Mouse (Mus musculus) MEL (cell line): ENCODE results near the gene Adgra1. TPM values are rescaled to one million over a fixed set of nuclear protein-coding genes. Genes with fewer than 3 reads are reported as not detected.

Experiments
- DNase-seq: peaks from one replicate; pipeline ENCODE4 v3.0.0; 2011; ENCODE audit warnings: low read depth, low spot score
- H3K27ac ChIP-seq: 2 replicates; pipeline ENCODE4 v1.5.1; 2012; ENCODE audit warnings: low read depth, mild to moderate bottlenecking, control low read depth, low read length, moderate library complexity; ENCODE audit not compliant: control insufficient read depth
- H3K27me3 ChIP-seq, 2 experiments: fragments of 150-350 bp in 1 of 2; sonication (generic) in 1 of 2; 2 replicates each; pipeline ENCODE4 v1.6.1; 2012; ENCODE audit warnings: low read length in 2 of 2, mild to moderate bottlenecking in 2 of 2, improper control_type of control experiment in 1 of 2, moderate library complexity in 1 of 2; ENCODE audit not compliant: insufficient read depth in 2 of 2, control insufficient read depth in 1 of 2
- H3K36me3 ChIP-seq, 2 experiments: 2 replicates each; pipeline ENCODE4 v1.6.1; 2012 to 2014; ENCODE audit warnings: low read length in 2 of 2, improper control_type of control experiment in 1 of 2, inconsistent platforms in 1 of 2, mild to moderate bottlenecking in 1 of 2; ENCODE audit not compliant: insufficient read depth in 2 of 2, control insufficient read depth in 1 of 2
- H3K4me1 ChIP-seq, 2 experiments: fragments of 150-350 bp in 1 of 2; sonication (generic) in 1 of 2; 2 replicates each; pipeline ENCODE4 v1.6.1; 2012; ENCODE audit warnings: low read length in 2 of 2, improper control_type of control experiment in 1 of 2, mild to moderate bottlenecking in 1 of 2; ENCODE audit not compliant: insufficient read depth in 2 of 2, control insufficient read depth in 1 of 2
- H3K4me3 ChIP-seq, 2 experiments: fragments of 150-350 bp in 1 of 2; sonication (generic) in 1 of 2; 2 replicates each; pipeline ENCODE4 v1.5.1; 2012; ENCODE audit warnings: low read depth in 2 of 2, low read length in 2 of 2, mild to moderate bottlenecking in 2 of 2, moderate library complexity in 2 of 2, control low read depth in 1 of 2, improper control_type of control experiment in 1 of 2; ENCODE audit not compliant: control insufficient read depth in 1 of 2, insufficient read depth in 1 of 2
- H3K79me2 ChIP-seq: 2 replicates; pipeline ENCODE4 v1.6.1; 2012; ENCODE audit warnings: mild to moderate bottlenecking, low read length, moderate library complexity; ENCODE audit not compliant: control insufficient read depth, poor library complexity, insufficient read depth
- H3K9ac ChIP-seq: 2 replicates; pipeline ENCODE4 v1.6.1; 2012; ENCODE audit warnings: low read depth, mild to moderate bottlenecking, control low read depth, low read length, moderate library complexity; ENCODE audit not compliant: control insufficient read depth, poor library complexity, severe bottlenecking
- H3K9me3 ChIP-seq: fragments of 150-350 bp; sonication (generic); replicated peaks from 2 replicates; pipeline ENCODE4 v1.6.1; 2012; ENCODE audit warnings: mild to moderate bottlenecking, low read length, improper control_type of control experiment, moderate library complexity; ENCODE audit not compliant: insufficient read depth
- BHLHE40 ChIP-seq: IDR thresholded peaks from 2 replicates; pipeline ENCODE4 v1.6.1; 2012; ENCODE audit warnings: low read depth, mild to moderate bottlenecking, inconsistent platforms, low read length, improper control_type of control experiment, borderline replicate concordance
- CHD1 ChIP-seq: IDR thresholded peaks from 2 replicates; pipeline ENCODE4 v1.6.1; 2012; ENCODE audit warnings: low read depth, mild to moderate bottlenecking, inconsistent platforms, low read length, improper control_type of control experiment
- CHD2 ChIP-seq: IDR thresholded peaks from 2 replicates; pipeline ENCODE4 v1.6.1; 2011; ENCODE audit warnings: low read length, improper control_type of control experiment
- CTCF ChIP-seq, 3 experiments: IDR thresholded peaks in 2 of 3; conservative IDR thresholded peaks in 1 of 3; 2 replicates each; pipeline ENCODE4 v1.5.1; 2011 to 2012; ENCODE audit warnings: low read length in 3 of 3, low read depth in 2 of 3, mild to moderate bottlenecking in 2 of 3, improper control_type of control experiment in 1 of 3, inconsistent platforms in 1 of 3, mixed read lengths in 1 of 3, moderate library complexity in 1 of 3; ENCODE audit not compliant: control insufficient read depth in 1 of 3, insufficient read depth in 1 of 3, poor library complexity in 1 of 3, severe bottlenecking in 1 of 3
- E2F4 ChIP-seq: IDR thresholded peaks from 2 replicates; pipeline ENCODE4 v1.6.1; 2011; ENCODE audit warnings: low read depth, low read length, improper control_type of control experiment, borderline replicate concordance
- ELF1 ChIP-seq: IDR thresholded peaks from 2 replicates; pipeline ENCODE4 v1.6.1; 2014; ENCODE audit warnings: low read depth, mild to moderate bottlenecking, inconsistent platforms, low read length, improper control_type of control experiment, moderate library complexity
- GATA1 ChIP-seq: IDR thresholded peaks from 2 replicates; pipeline ENCODE4 v1.6.1; 2011; ENCODE audit warnings: low read depth, low read length, improper control_type of control experiment
- HCFC1 ChIP-seq: IDR thresholded peaks from 2 replicates; pipeline ENCODE4 v1.6.1; 2012; ENCODE audit warnings: low read depth, mild to moderate bottlenecking, inconsistent platforms, low read length, improper control_type of control experiment, moderate library complexity
- JUND ChIP-seq: IDR thresholded peaks from 2 replicates; pipeline ENCODE4 v1.6.1; 2011; ENCODE audit warnings: low read depth, mild to moderate bottlenecking, improper control_type of control experiment, low read length
- KAT2A ChIP-seq: conservative IDR thresholded peaks from 2 replicates; pipeline ENCODE4 v1.6.1; 2012; ENCODE audit warnings: low read depth, low read length, improper control_type of control experiment, inconsistent platforms
- MAFK ChIP-seq: IDR thresholded peaks from 2 replicates; pipeline ENCODE4 v1.6.1; 2011; ENCODE audit warnings: low read depth, mild to moderate bottlenecking, low read length, improper control_type of control experiment, borderline replicate concordance
- MAX ChIP-seq: IDR thresholded peaks from 2 replicates; pipeline ENCODE4 v1.6.1; 2011; ENCODE audit warnings: low read length, improper control_type of control experiment
- MAZ ChIP-seq: IDR thresholded peaks from 2 replicates; pipeline ENCODE4 v1.6.1; 2012; ENCODE audit warnings: low read depth, mild to moderate bottlenecking, inconsistent platforms, low read length, improper control_type of control experiment
- MEF2A ChIP-seq: IDR thresholded peaks from 2 replicates; pipeline ENCODE4 v1.6.1; 2014; ENCODE audit warnings: low read depth, mild to moderate bottlenecking, inconsistent platforms, low read length, improper control_type of control experiment; ENCODE audit not compliant: poor library complexity, insufficient replicate concordance, severe bottlenecking; ENCODE audit errors: extremely low read depth
- MXI1 ChIP-seq: IDR thresholded peaks from 2 replicates; pipeline ENCODE4 v1.6.1; 2011; ENCODE audit warnings: mild to moderate bottlenecking, low read depth, low read length, improper control_type of control experiment
- MYB ChIP-seq: IDR thresholded peaks from 2 replicates; pipeline ENCODE4 v1.6.1; 2011; ENCODE audit warnings: mild to moderate bottlenecking, low read depth, low read length, improper control_type of control experiment
- MYC ChIP-seq: IDR thresholded peaks from 2 replicates; pipeline ENCODE4 v1.6.1; 2011; ENCODE audit warnings: low read depth, mild to moderate bottlenecking, low read length, improper control_type of control experiment, moderate library complexity
- POLR2AphosphoS5 ChIP-seq: IDR thresholded peaks from 2 replicates; pipeline ENCODE4 v1.6.1; 2012; ENCODE audit warnings: low read depth, borderline replicate concordance, mild to moderate bottlenecking, inconsistent platforms, low read length, moderate library complexity, mixed read lengths
- RAD21 ChIP-seq: IDR thresholded peaks from 2 replicates; pipeline ENCODE4 v1.6.1; 2011; ENCODE audit warnings: mild to moderate bottlenecking, low read depth, low read length, improper control_type of control experiment
- RCOR1 ChIP-seq: IDR thresholded peaks from 2 replicates; pipeline ENCODE4 v1.6.1; 2012; ENCODE audit warnings: low read depth, mild to moderate bottlenecking, inconsistent platforms, low read length, improper control_type of control experiment
- SIN3A ChIP-seq: IDR thresholded peaks from 2 replicates; pipeline ENCODE4 v1.6.1; 2012; ENCODE audit warnings: low read length, improper control_type of control experiment, inconsistent platforms
- SMC3 ChIP-seq: IDR thresholded peaks from 2 replicates; pipeline ENCODE4 v1.6.1; 2011; ENCODE audit warnings: low read depth, low read length, improper control_type of control experiment
- TAL1 ChIP-seq: IDR thresholded peaks from 2 replicates; pipeline ENCODE4 v1.6.1; 2012; ENCODE audit warnings: mild to moderate bottlenecking, inconsistent platforms, low read length, moderate library complexity, mixed read lengths
- TCF12 ChIP-seq: IDR thresholded peaks from 2 replicates; pipeline ENCODE4 v1.6.1; 2014; ENCODE audit warnings: low read depth, mild to moderate bottlenecking, inconsistent platforms, low read length, improper control_type of control experiment, moderate library complexity
- UBTF ChIP-seq: IDR thresholded peaks from 2 replicates; pipeline ENCODE4 v1.6.1; 2012; ENCODE audit warnings: low read depth, mild to moderate bottlenecking, inconsistent platforms, low read length, improper control_type of control experiment, moderate library complexity, borderline replicate concordance; ENCODE audit not compliant: insufficient read depth
- USF1 ChIP-seq: IDR thresholded peaks from 2 replicates; pipeline ENCODE4 v1.6.1; 2014; ENCODE audit warnings: low read depth, mild to moderate bottlenecking, inconsistent platforms, low read length, improper control_type of control experiment, moderate library complexity
- USF2 ChIP-seq, 2 experiments: IDR thresholded peaks; 2 replicates each; pipeline ENCODE4 v1.6.1; 2011 to 2012; ENCODE audit warnings: improper control_type of control experiment in 2 of 2, low read length in 2 of 2, borderline replicate concordance in 1 of 2, inconsistent platforms in 1 of 2, low read depth in 1 of 2, mild to moderate bottlenecking in 1 of 2; ENCODE audit not compliant: insufficient read depth in 1 of 2
- ZMIZ1 ChIP-seq: IDR thresholded peaks from 2 replicates; pipeline ENCODE4 v1.6.1; 2012; ENCODE audit warnings: low read depth, mild to moderate bottlenecking, inconsistent platforms, low read length, improper control_type of control experiment, moderate library complexity
- polyA plus RNA-seq, 2 experiments: library from polyadenylated mRNA; stranded (reverse) in 1 of 2; unstranded in 1 of 2; fragments of >175 nt in 1 of 2; fragments of >200 nt in 1 of 2; gene quantifications; 2 replicates each; pipeline versions ENCODE4 v1.2.1 to v1.2.4; 2012; ENCODE audit warnings: low replicate concordance in 2 of 2, low read depth in 1 of 2; ENCODE audit not compliant: insufficient read length in 2 of 2, insufficient read depth in 1 of 2, missing spikeins in 1 of 2
- total RNA-seq: library from RNA; depleted of rRNA; stranded (reverse); fragments of 300-350 nt; gene quantifications from 2 replicates; pipeline ENCODE4 v1.2.3, GENCODE M21; 2012

Gene Adgra1
- total and polyA plus RNA-seq, 3 experiments, result not detected

- Histone ChIP-seq H3K27me3 (no peaks in the 10 kb centered on the region), H3K9me3 (no peaks in the 10 kb centered on the region), H3K36me3 (no peaks in the 10 kb centered on the region), H3K27ac (no peak overlapping the region), H3K4me1 (no peaks in the 10 kb centered on the region), H3K79me2 (no peaks in the 10 kb centered on the region), H3K9ac (no peak overlapping the region), H3K4me3 (no peak overlapping the region)
- DNase-seq, result no peak
- TF ChIP-seq JUND, result no peak
- TF ChIP-seq USF2 (IDR thresholded peaks at IDR 0.05; ENCODE audit: borderline replicate concordance in 1 of 2, insufficient read depth in 1 of 2, low read depth in 1 of 2, low read length in 2 of 2), result no peak
- TF ChIP-seq POLR2AphosphoS5, result no peak
- no peak for TF ChIP-seq MYC
- TF ChIP-seq CHD2, result no peak
- TF ChIP-seq MAZ, result no peak
- TF ChIP-seq MAFK, result no peak
- no peak for TF ChIP-seq KAT2A
- TF ChIP-seq MAX, result no peak
- no peak for TF ChIP-seq SIN3A
- TF ChIP-seq ELF1, result no peak
- no peak for TF ChIP-seq USF1
- TF ChIP-seq BHLHE40, result no peak
- TF ChIP-seq MYB, result no peak
- TF ChIP-seq CTCF (IDR thresholded peaks at IDR 0.05 in 2 of 3, conservative IDR thresholded peaks at IDR 0.05 in 1 of 3; ENCODE audit: control insufficient read depth in 1 of 3, insufficient read depth in 1 of 3, low read depth in 2 of 3, low read length in 3 of 3, poor library complexity in 1 of 3, severe bottlenecking in 1 of 3), result no peak
- no peak for TF ChIP-seq HCFC1
- TF ChIP-seq TCF12, result no peak
- no peak for TF ChIP-seq MXI1
- TF ChIP-seq RAD21, result no peak
- TF ChIP-seq E2F4, result no peak
Observed at GRCm38 (mm10) chr7:139813577-139814207, 20.3 kb upstream of the Adgra1 start.

- Histone ChIP-seq H3K4me1 (no peaks in the 10 kb centered on the region), H3K36me3 (no peaks in the 10 kb centered on the region), H3K27me3 (no peaks in the 10 kb centered on the region)
- no peak for DNase-seq
- TF ChIP-seq USF2 (IDR thresholded peaks at IDR 0.05; ENCODE audit: borderline replicate concordance in 1 of 2, insufficient read depth in 1 of 2, low read depth in 1 of 2, low read length in 2 of 2) (no peak), UBTF (no peak), MAZ (no peak), GATA1 (no peak), TAL1 (no peak), ZMIZ1 (no peak), MYC (no peak), MAX (no peak), SMC3 (no peak), CHD1 (no peak), HCFC1 (no peak), ELF1 (no peak), RCOR1 (no peak), MEF2A (no peak), MYB (no peak), POLR2AphosphoS5 (no peak)
- TF ChIP-seq, all 39 proteins: peak for 0
- Histone ChIP-seq H3K79me2 (no peaks in the 10 kb centered on the region), H3K4me3 (no peak overlapping the region), H3K9me3 (no peaks in the 10 kb centered on the region), H3K9ac (no peak overlapping the region), H3K27ac (no peak overlapping the region)
Observed at GRCm38 (mm10) chr7:139822301-139823010, 11.5 kb upstream of the Adgra1 start.
